Mouse (Mus musculus) MEL (cell line): ENCODE measurements around the gene Fgf5. TPM values are rescaled to one million over a fixed set of nuclear protein-coding genes. Genes with fewer than 3 reads are reported as not detected.

Experiments
- DNase-seq: peaks from one replicate; pipeline ENCODE4 v3.0.0; 2011; ENCODE audit warnings: low read depth, low spot score
- H3K27ac ChIP-seq: 2 replicates; pipeline ENCODE4 v1.5.1; 2012; ENCODE audit warnings: low read depth, mild to moderate bottlenecking, control low read depth, low read length, moderate library complexity; ENCODE audit not compliant: control insufficient read depth
- H3K27me3 ChIP-seq, 2 experiments: fragments of 150-350 bp in 1 of 2; sonication (generic) in 1 of 2; 2 replicates each; pipeline ENCODE4 v1.6.1; 2012; ENCODE audit warnings: low read length in 2 of 2, mild to moderate bottlenecking in 2 of 2, improper control_type of control experiment in 1 of 2, moderate library complexity in 1 of 2; ENCODE audit not compliant: insufficient read depth in 2 of 2, control insufficient read depth in 1 of 2
- H3K36me3 ChIP-seq, 2 experiments: 2 replicates each; pipeline ENCODE4 v1.6.1; 2012 to 2014; ENCODE audit warnings: low read length in 2 of 2, improper control_type of control experiment in 1 of 2, inconsistent platforms in 1 of 2, mild to moderate bottlenecking in 1 of 2; ENCODE audit not compliant: insufficient read depth in 2 of 2, control insufficient read depth in 1 of 2
- H3K4me1 ChIP-seq, 2 experiments: fragments of 150-350 bp in 1 of 2; sonication (generic) in 1 of 2; 2 replicates each; pipeline ENCODE4 v1.6.1; 2012; ENCODE audit warnings: low read length in 2 of 2, improper control_type of control experiment in 1 of 2, mild to moderate bottlenecking in 1 of 2; ENCODE audit not compliant: insufficient read depth in 2 of 2, control insufficient read depth in 1 of 2
- H3K4me3 ChIP-seq, 2 experiments: fragments of 150-350 bp in 1 of 2; sonication (generic) in 1 of 2; 2 replicates each; pipeline ENCODE4 v1.5.1; 2012; ENCODE audit warnings: low read depth in 2 of 2, low read length in 2 of 2, mild to moderate bottlenecking in 2 of 2, moderate library complexity in 2 of 2, control low read depth in 1 of 2, improper control_type of control experiment in 1 of 2; ENCODE audit not compliant: control insufficient read depth in 1 of 2, insufficient read depth in 1 of 2
- H3K79me2 ChIP-seq: 2 replicates; pipeline ENCODE4 v1.6.1; 2012; ENCODE audit warnings: mild to moderate bottlenecking, low read length, moderate library complexity; ENCODE audit not compliant: control insufficient read depth, poor library complexity, insufficient read depth
- H3K9ac ChIP-seq: 2 replicates; pipeline ENCODE4 v1.6.1; 2012; ENCODE audit warnings: low read depth, mild to moderate bottlenecking, control low read depth, low read length, moderate library complexity; ENCODE audit not compliant: control insufficient read depth, poor library complexity, severe bottlenecking
- H3K9me3 ChIP-seq: fragments of 150-350 bp; sonication (generic); replicated peaks from 2 replicates; pipeline ENCODE4 v1.6.1; 2012; ENCODE audit warnings: mild to moderate bottlenecking, low read length, improper control_type of control experiment, moderate library complexity; ENCODE audit not compliant: insufficient read depth
- CTCF ChIP-seq, 3 experiments: IDR thresholded peaks in 2 of 3; conservative IDR thresholded peaks in 1 of 3; 2 replicates each; pipeline ENCODE4 v1.5.1; 2011 to 2012; ENCODE audit warnings: low read length in 3 of 3, low read depth in 2 of 3, mild to moderate bottlenecking in 2 of 3, improper control_type of control experiment in 1 of 3, inconsistent platforms in 1 of 3, mixed read lengths in 1 of 3, moderate library complexity in 1 of 3; ENCODE audit not compliant: control insufficient read depth in 1 of 3, insufficient read depth in 1 of 3, poor library complexity in 1 of 3, severe bottlenecking in 1 of 3
- ELF1 ChIP-seq: IDR thresholded peaks from 2 replicates; pipeline ENCODE4 v1.6.1; 2014; ENCODE audit warnings: low read depth, mild to moderate bottlenecking, inconsistent platforms, low read length, improper control_type of control experiment, moderate library complexity
- EP300 ChIP-seq, 2 experiments: IDR thresholded peaks; 2 replicates each; pipeline ENCODE4 v1.6.1; 2011; ENCODE audit warnings: improper control_type of control experiment in 2 of 2, low read length in 2 of 2, low read depth in 1 of 2, mild to moderate bottlenecking in 1 of 2
- ETS1 ChIP-seq: IDR thresholded peaks from 2 replicates; pipeline ENCODE4 v1.6.1; 2012; ENCODE audit warnings: low read depth, mild to moderate bottlenecking, inconsistent platforms, low read length, improper control_type of control experiment, moderate library complexity
- HCFC1 ChIP-seq: IDR thresholded peaks from 2 replicates; pipeline ENCODE4 v1.6.1; 2012; ENCODE audit warnings: low read depth, mild to moderate bottlenecking, inconsistent platforms, low read length, improper control_type of control experiment, moderate library complexity
- MAX ChIP-seq: IDR thresholded peaks from 2 replicates; pipeline ENCODE4 v1.6.1; 2011; ENCODE audit warnings: low read length, improper control_type of control experiment
- MYC ChIP-seq: IDR thresholded peaks from 2 replicates; pipeline ENCODE4 v1.6.1; 2011; ENCODE audit warnings: low read depth, mild to moderate bottlenecking, low read length, improper control_type of control experiment, moderate library complexity
- NRF1 ChIP-seq: IDR thresholded peaks from 2 replicates; pipeline ENCODE4 v1.6.1; 2014; ENCODE audit warnings: low read depth, mild to moderate bottlenecking, inconsistent platforms, low read length, improper control_type of control experiment, moderate library complexity; ENCODE audit not compliant: poor library complexity, insufficient read depth, severe bottlenecking
- POLR2AphosphoS2 ChIP-seq: IDR thresholded peaks from 2 replicates; pipeline ENCODE4 v1.6.1; 2011; ENCODE audit warnings: low read length, improper control_type of control experiment
- RAD21 ChIP-seq: IDR thresholded peaks from 2 replicates; pipeline ENCODE4 v1.6.1; 2011; ENCODE audit warnings: mild to moderate bottlenecking, low read depth, low read length, improper control_type of control experiment
- RCOR1 ChIP-seq: IDR thresholded peaks from 2 replicates; pipeline ENCODE4 v1.6.1; 2012; ENCODE audit warnings: low read depth, mild to moderate bottlenecking, inconsistent platforms, low read length, improper control_type of control experiment
- SMC3 ChIP-seq: IDR thresholded peaks from 2 replicates; pipeline ENCODE4 v1.6.1; 2011; ENCODE audit warnings: low read depth, low read length, improper control_type of control experiment
- TBP ChIP-seq: IDR thresholded peaks from 2 replicates; pipeline ENCODE4 v1.8.0; 2011; ENCODE audit warnings: low read depth, low read length, improper control_type of control experiment
- UBTF ChIP-seq: IDR thresholded peaks from 2 replicates; pipeline ENCODE4 v1.6.1; 2012; ENCODE audit warnings: low read depth, mild to moderate bottlenecking, inconsistent platforms, low read length, improper control_type of control experiment, moderate library complexity, borderline replicate concordance; ENCODE audit not compliant: insufficient read depth
- USF1 ChIP-seq: IDR thresholded peaks from 2 replicates; pipeline ENCODE4 v1.6.1; 2014; ENCODE audit warnings: low read depth, mild to moderate bottlenecking, inconsistent platforms, low read length, improper control_type of control experiment, moderate library complexity
- USF2 ChIP-seq, 2 experiments: IDR thresholded peaks; 2 replicates each; pipeline ENCODE4 v1.6.1; 2011 to 2012; ENCODE audit warnings: improper control_type of control experiment in 2 of 2, low read length in 2 of 2, borderline replicate concordance in 1 of 2, inconsistent platforms in 1 of 2, low read depth in 1 of 2, mild to moderate bottlenecking in 1 of 2; ENCODE audit not compliant: insufficient read depth in 1 of 2
- ZC3H11A ChIP-seq: IDR thresholded peaks from 2 replicates; pipeline ENCODE4 v1.6.1; 2012; ENCODE audit warnings: low read depth, mild to moderate bottlenecking, inconsistent platforms, low read length, improper control_type of control experiment
- ZNF384 ChIP-seq: IDR thresholded peaks from 2 replicates; pipeline ENCODE4 v1.6.1; 2012; ENCODE audit warnings: low read depth, mild to moderate bottlenecking, inconsistent platforms, low read length, improper control_type of control experiment
- polyA plus RNA-seq, 2 experiments: library from polyadenylated mRNA; stranded (reverse) in 1 of 2; unstranded in 1 of 2; fragments of >175 nt in 1 of 2; fragments of >200 nt in 1 of 2; gene quantifications; 2 replicates each; pipeline versions ENCODE4 v1.2.1 to v1.2.4; 2012; ENCODE audit warnings: low replicate concordance in 2 of 2, low read depth in 1 of 2; ENCODE audit not compliant: insufficient read length in 2 of 2, insufficient read depth in 1 of 2, missing spikeins in 1 of 2
- total RNA-seq: library from RNA; depleted of rRNA; stranded (reverse); fragments of 300-350 nt; gene quantifications from 2 replicates; pipeline ENCODE4 v1.2.3, GENCODE M21; 2012

Fgf5 gene
- total and polyA plus RNA-seq, 3 experiments, result not detected

GRCm38 (mm10) chr5:98305673-98306072 is 51.7 kb downstream of the Fgf5 start:
- Histone ChIP-seq H3K9me3 (no peaks in the 10 kb centered on the region), H3K36me3 (no peaks in the 10 kb centered on the region), H3K79me2 (no peaks in the 10 kb centered on the region), H3K4me3 (no peak overlapping the region), H3K27me3 (no peaks in the 10 kb centered on the region), H3K4me1 (no peaks in the 10 kb centered on the region), H3K9ac (no peak overlapping the region), H3K27ac (no peak overlapping the region)
- DNase-seq, result no peak
- TF ChIP-seq ELF1 (no peak), POLR2AphosphoS2 (no peak), MAX (no peak), RCOR1 (no peak), NRF1 (no peak), USF1 (no peak), TBP (no peak), HCFC1 (no peak)

- Histone ChIP-seq H3K9me3 (no peaks in the 10 kb centered on the region), H3K36me3 (no peaks in the 10 kb centered on the region), H3K27ac (no peak overlapping the region), H3K27me3 (no peaks in the 10 kb centered on the region), H3K4me1 (no peaks in the 10 kb centered on the region), H3K9ac (no peak overlapping the region), H3K79me2 (no peaks in the 10 kb centered on the region), H3K4me3 (no peak overlapping the region)
- TF ChIP-seq NRF1, result no peak
- TF ChIP-seq ETS1, result no peak
- no peak for TF ChIP-seq POLR2AphosphoS2
- no peak for TF ChIP-seq MYC
- no peak for TF ChIP-seq TBP
- no peak for TF ChIP-seq USF2 (IDR thresholded peaks at IDR 0.05; ENCODE audit: borderline replicate concordance in 1 of 2, insufficient read depth in 1 of 2, low read depth in 1 of 2, low read length in 2 of 2)
- DNase-seq, result no peak
These were observed 52.5 kb downstream of the Fgf5 start for GRCm38 (mm10) chr5:98306528-98306927.

GRCm38 (mm10) chr5:98326625-98327024 is 72.6 kb downstream of the Fgf5 start:
- TF ChIP-seq ZC3H11A, result no peak
- no peak for TF ChIP-seq ELF1
- TF ChIP-seq UBTF, result no peak
- TF ChIP-seq EP300 (IDR thresholded peaks at IDR 0.05; ENCODE audit: low read depth in 1 of 2, low read length in 2 of 2), result no peak
- TF ChIP-seq MYC, result no peak
- no peak for TF ChIP-seq USF2 (IDR thresholded peaks at IDR 0.05; ENCODE audit: borderline replicate concordance in 1 of 2, insufficient read depth in 1 of 2, low read depth in 1 of 2, low read length in 2 of 2)
- TF ChIP-seq RAD21, result no peak
- no peak for TF ChIP-seq SMC3
- no peak for TF ChIP-seq CTCF (IDR thresholded peaks at IDR 0.05 in 2 of 3, conservative IDR thresholded peaks at IDR 0.05 in 1 of 3; ENCODE audit: control insufficient read depth in 1 of 3, insufficient read depth in 1 of 3, low read depth in 2 of 3, low read length in 3 of 3, poor library complexity in 1 of 3, severe bottlenecking in 1 of 3)
- TF ChIP-seq ZNF384, result no peak
- H3K27ac ChIP-seq, result no peak overlapping the region
- no peaks in the 10 kb centered on the region for H3K4me1 ChIP-seq

More at GRCm38 (mm10) chr5:98326625-98327024, 72.6 kb downstream of the Fgf5 start:
- no peaks in the 10 kb centered on the region for H3K9me3 ChIP-seq
- H3K4me3 ChIP-seq, result no peak overlapping the region
- H3K27me3 ChIP-seq, result no peaks in the 10 kb centered on the region
- H3K36me3 ChIP-seq, result no peaks in the 10 kb centered on the region
- H3K79me2 ChIP-seq, result no peaks in the 10 kb centered on the region
- DNase-seq, result no peak
- H3K9ac ChIP-seq, result no peak overlapping the region
